Mouse (Mus musculus): ENCODE results near the gene Xpo5. TPM values are rescaled to one million over a fixed set of nuclear protein-coding genes. Genes with fewer than 3 reads are reported as not detected.
A peak's percentile ranks its signal among the peaks of the same experiment; 100 is the strongest.

Xpo5 gene
- 2.1 and 4.5 TPM in 2 replicates for polyA plus RNA-seq (2012; ENCODE audit: insufficient read depth, low replicate concordance)

DNA sequence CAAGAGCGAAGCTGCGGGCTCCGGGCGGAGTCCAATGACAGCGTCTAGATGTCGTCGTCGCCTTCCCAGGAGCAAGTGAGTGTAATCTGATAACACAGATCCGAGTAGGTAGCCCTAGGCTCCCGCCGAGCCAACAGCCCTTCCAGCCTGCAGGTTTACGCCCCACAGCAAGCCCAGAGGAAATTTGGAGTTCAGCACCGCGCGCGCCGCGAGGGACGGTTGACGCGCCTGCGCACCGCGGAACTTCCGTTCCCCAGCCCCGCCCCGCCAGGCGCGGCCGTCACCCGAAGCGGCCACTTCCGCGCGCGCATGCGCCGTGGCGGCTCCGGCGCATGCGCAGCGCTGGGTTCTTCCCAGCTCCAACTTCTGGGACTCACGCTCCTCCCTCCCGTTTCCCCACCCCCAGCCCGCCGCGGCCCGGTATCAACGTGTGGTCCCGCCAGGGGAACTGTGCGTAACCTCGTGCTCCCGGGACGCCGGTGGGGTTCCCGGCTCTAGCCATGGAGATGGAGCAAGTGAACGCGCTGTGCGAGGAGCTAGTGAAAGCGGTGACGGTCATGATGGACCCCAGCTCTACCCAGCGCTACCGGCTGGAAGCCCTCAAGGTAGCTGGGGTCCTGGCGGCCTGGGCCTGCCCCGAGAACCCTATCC lies at the start of gene Xpo5, which contains the start of gene Polh:
Gene Xpo5, plus strand, starts transcription at position 362 of the 651 bp plus-strand sequence.
Gene Polh, minus strand, starts transcription at position 225 of the 651 bp plus-strand sequence.
- H3K36me3 ChIP-seq (replicated peaks; ENCODE audit: low read length) = peaks cover 55% of the 10 kb centered on the region
- 0 out of 2 replicates have a peak, but pooled peaks have one; percentile 27 for TF ChIP-seq FLI1 (IDR thresholded peaks at IDR 0.05; ENCODE audit: low read length)
- TF ChIP-seq GATA1 (IDR thresholded peaks at IDR 0.05; ENCODE audit: borderline replicate concordance, low read length) = no peak
- peak within 1 kb of the TSS; percentile 99 for H3K4me3 ChIP-seq (replicated peaks)
- no peaks in the 10 kb centered on the region for H3K27me3 ChIP-seq (replicated peaks)
- H3K4me1 ChIP-seq = peaks cover 51% of the 10 kb centered on the region
- no peaks in the 10 kb centered on the region for H3K9me3 ChIP-seq

DNA sequence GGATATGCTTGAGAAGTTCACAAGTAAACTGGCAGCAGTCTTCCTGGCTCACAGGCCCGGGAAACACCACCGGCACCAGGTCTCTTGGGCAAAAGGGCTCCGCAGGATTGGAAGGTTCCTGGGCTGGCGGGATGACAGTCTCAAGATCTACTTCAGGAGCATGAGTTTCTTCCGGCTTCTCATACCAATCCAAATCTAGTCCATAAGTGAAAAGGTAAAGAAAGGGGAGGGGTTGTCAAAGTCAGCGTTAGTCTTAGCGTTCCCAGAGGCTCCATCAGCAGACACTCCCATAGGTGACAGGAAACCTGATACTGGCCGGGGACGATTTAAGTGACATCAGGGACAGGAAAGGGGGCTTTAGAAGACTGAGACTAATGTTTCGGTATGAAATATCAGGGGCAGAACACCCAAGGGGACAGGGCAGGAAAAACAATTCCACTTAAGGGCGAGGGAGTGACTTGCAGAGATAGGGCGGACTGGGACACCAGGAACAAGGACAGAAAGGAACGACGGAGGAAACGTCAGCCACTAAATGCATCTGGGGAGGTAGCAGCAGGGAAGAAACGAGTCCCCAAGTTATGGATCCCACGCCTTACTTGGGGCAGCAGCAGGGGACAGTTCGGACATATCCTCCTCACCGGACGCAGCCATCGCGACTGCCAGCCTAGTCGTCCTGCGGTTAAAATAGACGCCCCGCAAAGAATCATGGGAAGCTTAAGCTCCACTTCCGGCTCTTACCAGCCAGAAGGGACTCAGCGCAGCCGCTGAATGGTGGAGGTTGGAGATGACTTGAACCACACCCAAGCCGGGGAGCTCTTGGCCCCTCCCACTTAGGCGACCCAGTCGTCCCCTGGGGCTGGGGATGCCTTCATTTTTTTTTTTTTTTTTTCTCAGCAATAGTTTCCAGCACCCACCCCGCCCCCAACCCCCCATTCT lies 49.5 kb upstream of the Xpo5 start, which contains the start of gene Mad2l1bp:
Gene Mad2l1bp, minus strand, starts transcription at position 707 of the 936 bp plus-strand sequence.
- Histone ChIP-seq H3K27me3 (replicated peaks) (no peaks in the 10 kb centered on the region), H3K4me3 (replicated peaks) (peak within 1 kb of the TSS; percentile 98), H3K9me3 (no peaks in the 10 kb centered on the region), H3K36me3 (replicated peaks; ENCODE audit: low read length) (peaks cover 33% of the 10 kb centered on the region), H3K4me1 (peaks cover 49% of the 10 kb centered on the region)
- TF ChIP-seq FLI1 (IDR thresholded peaks at IDR 0.05; ENCODE audit: low read length) = no peak
- TF ChIP-seq GATA1 (IDR thresholded peaks at IDR 0.05; ENCODE audit: borderline replicate concordance, low read length) = no peak

DNA sequence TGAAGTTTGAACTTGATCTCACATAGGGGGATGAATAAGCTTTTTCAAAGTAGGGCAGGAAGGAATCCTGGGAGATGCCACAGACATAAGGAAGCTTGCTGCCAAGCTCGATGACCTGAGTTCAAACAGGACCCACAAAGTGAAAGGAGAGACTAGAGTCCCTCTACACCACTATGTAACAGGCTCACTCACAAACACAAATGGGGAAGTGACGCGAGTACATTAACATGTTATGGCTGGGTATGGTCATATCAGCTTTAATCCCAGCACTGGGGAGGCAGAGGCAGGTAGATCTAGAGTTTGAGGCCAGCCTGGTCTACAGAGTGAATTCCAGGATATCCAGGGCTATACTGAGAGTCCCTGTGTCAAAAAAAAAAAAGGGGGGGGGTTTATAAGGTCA lies 48.2 kb upstream of the Xpo5 start:
- Histone ChIP-seq H3K4me1 (peaks cover 50% of the 10 kb centered on the region), H3K4me3 (replicated peaks) (peak overlapping the region; percentile 18), H3K36me3 (replicated peaks; ENCODE audit: low read length) (peaks cover 22% of the 10 kb centered on the region), H3K9me3 (no peaks in the 10 kb centered on the region), H3K27me3 (replicated peaks) (no peaks in the 10 kb centered on the region)
- no peak for TF ChIP-seq GATA1 (IDR thresholded peaks at IDR 0.05; ENCODE audit: borderline replicate concordance, low read length)
- TF ChIP-seq FLI1 (IDR thresholded peaks at IDR 0.05; ENCODE audit: low read length) = no peak

DNA sequence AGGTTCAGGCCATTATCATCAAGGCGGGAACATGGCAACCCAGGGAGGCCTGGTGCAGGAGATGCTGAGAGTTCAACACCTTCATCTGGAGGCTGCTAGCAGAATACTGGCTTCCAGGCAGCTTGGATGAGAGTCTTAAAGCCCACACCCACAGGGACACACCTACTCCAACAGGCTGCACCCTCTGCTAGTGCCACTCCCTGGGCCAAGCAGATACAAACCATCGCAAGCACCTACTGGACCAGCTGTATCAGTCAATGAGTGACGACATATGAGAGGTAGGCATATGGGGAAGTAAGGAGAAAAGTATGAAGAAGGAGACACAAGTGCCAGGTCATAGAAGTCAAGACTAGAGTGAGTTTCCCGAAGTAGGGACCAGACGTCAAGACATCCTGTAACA lies 45.9 kb upstream of the Xpo5 start:
- H3K4me1 ChIP-seq = peaks cover 55% of the 10 kb centered on the region
- no peak overlapping the region for H3K4me3 ChIP-seq (replicated peaks)
- H3K27me3 ChIP-seq (replicated peaks) = no peaks in the 10 kb centered on the region
- H3K36me3 ChIP-seq (replicated peaks; ENCODE audit: low read length) = peaks cover 11% of the 10 kb centered on the region
- TF ChIP-seq FLI1 (IDR thresholded peaks at IDR 0.05; ENCODE audit: low read length) (no peak), GATA1 (IDR thresholded peaks at IDR 0.05; ENCODE audit: borderline replicate concordance, low read length) (no peak)
- H3K9me3 ChIP-seq = no peaks in the 10 kb centered on the region

DNA sequence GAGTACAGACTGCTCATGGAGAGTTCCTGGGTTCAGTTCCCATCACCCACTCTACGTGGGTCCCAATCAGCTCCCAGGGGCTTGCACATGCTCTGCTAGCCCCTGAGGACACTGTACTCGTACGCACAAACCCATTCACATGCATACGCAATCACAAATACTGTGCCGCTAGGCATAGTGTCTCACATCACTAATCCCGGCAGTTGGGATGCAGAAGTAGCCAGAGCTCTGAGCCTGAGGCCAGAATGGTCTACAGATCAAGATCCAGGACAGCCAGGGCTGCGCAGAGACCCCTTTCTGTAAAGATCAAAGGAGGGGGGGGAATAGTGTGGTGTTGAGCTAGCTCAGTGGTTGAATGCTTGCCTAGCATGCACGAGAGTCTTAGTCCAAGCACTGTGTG lies 45.5 kb upstream of the Xpo5 start:
- H3K36me3 ChIP-seq (replicated peaks; ENCODE audit: low read length) = peaks cover 10% of the 10 kb centered on the region
- peak overlapping the region; percentile 12 for H3K4me3 ChIP-seq (replicated peaks)
- H3K9me3 ChIP-seq = no peaks in the 10 kb centered on the region
- no peaks in the 10 kb centered on the region for H3K27me3 ChIP-seq (replicated peaks)
- peaks cover 57% of the 10 kb centered on the region for H3K4me1 ChIP-seq
- TF ChIP-seq GATA1 (IDR thresholded peaks at IDR 0.05; ENCODE audit: borderline replicate concordance, low read length) (no peak), FLI1 (IDR thresholded peaks at IDR 0.05; ENCODE audit: low read length) (no peak)

DNA sequence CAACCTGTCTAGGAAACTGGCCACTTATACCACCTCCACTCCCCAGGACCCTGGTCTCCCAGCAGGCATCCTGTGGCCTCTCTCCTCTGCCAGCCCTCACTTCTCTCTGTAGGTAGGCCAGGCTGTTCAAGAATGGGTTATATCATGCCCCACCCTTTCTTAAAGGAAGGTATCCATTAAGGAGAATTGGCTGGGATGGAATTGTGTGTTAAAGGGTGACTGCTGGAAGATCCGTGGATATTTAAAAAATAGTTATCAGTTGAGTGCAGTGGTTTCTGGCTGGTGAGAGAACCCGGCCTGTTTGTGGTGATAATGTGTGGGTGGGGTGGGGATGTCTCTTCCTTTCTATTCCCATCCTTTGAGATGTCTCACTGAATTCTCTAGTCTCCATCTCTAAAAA lies 43.3 kb upstream of the Xpo5 start:
- Histone ChIP-seq H3K9me3 (no peaks in the 10 kb centered on the region), H3K4me1 (peaks cover 69% of the 10 kb centered on the region), H3K4me3 (replicated peaks) (peak overlapping the region; percentile 95), H3K36me3 (replicated peaks; ENCODE audit: low read length) (peaks cover 25% of the 10 kb centered on the region), H3K27me3 (replicated peaks) (no peaks in the 10 kb centered on the region)
- TF ChIP-seq FLI1 (IDR thresholded peaks at IDR 0.05; ENCODE audit: low read length) (no peak), GATA1 (IDR thresholded peaks at IDR 0.05; ENCODE audit: borderline replicate concordance, low read length) (no peak)

DNA sequence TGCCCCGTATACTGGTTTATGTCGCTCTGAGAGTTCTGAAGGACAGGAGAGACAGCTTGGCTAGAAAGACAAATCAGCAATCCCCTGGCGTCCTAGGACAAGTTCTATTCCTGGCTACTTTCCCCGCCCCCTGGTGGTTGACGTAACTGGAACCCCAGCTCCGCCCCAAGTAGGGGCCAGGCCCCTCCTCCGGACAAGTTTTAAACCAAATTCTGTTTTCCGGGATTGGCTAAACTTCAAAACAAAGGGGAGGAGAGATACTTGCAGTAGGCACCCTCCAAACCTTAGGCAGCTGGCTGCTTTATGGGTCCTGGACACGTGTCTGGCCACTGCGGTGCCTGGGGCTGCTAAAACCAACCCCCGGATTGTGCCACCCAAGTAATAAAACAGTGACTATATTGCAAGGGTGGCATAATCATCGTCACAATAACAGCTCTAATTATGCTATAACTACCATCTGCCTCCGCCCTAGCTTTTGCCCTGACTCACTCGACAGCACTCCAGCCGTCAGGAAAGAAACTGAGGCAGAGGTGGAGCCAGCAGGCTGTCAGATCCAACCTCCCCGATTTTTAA lies 42.4 kb upstream of the Xpo5 start:
- peaks cover 34% of the 10 kb centered on the region for H3K36me3 ChIP-seq (replicated peaks; ENCODE audit: low read length)
- H3K4me3 ChIP-seq (replicated peaks) = peak overlapping the region; percentile 95
- no peaks in the 10 kb centered on the region for H3K27me3 ChIP-seq (replicated peaks)
- TF ChIP-seq FLI1 (IDR thresholded peaks at IDR 0.05; ENCODE audit: low read length) (no peak), GATA1 (IDR thresholded peaks at IDR 0.05; ENCODE audit: borderline replicate concordance, low read length) (no peak)
- no peaks in the 10 kb centered on the region for H3K9me3 ChIP-seq
- H3K4me1 ChIP-seq = peaks cover 77% of the 10 kb centered on the region

DNA sequence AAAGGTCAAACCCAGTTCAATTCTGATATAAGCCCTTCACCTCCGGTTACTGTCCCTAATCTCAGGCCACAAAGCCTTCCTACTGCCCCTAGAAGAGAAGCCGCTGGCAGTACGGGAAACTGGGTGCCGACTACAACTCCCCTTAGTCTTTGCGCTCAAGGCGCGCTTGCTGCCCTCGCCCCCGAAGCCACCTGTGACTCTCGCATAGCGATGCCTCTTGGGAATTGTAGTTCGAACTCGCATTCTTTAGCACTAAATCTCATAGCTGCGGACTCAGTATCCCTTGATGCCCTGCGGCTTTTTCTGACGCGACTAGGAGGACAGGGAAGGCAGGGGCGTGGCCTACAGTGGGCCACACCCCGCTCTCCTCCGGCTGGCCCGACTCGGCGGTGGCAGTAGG lies 41.9 kb upstream of the Xpo5 start, which contains the start of gene Gtpbp2:
Gene Gtpbp2, plus strand, starts transcription at position 347 of the 400 bp plus-strand sequence.
- Histone ChIP-seq H3K36me3 (replicated peaks; ENCODE audit: low read length) (peaks cover 39% of the 10 kb centered on the region), H3K4me1 (peaks cover 82% of the 10 kb centered on the region), H3K27me3 (replicated peaks) (no peaks in the 10 kb centered on the region), H3K9me3 (no peaks in the 10 kb centered on the region), H3K4me3 (replicated peaks) (peak within 1 kb of the TSS; percentile 95)
- TF ChIP-seq FLI1 (IDR thresholded peaks at IDR 0.05; ENCODE audit: low read length) (no peak), GATA1 (IDR thresholded peaks at IDR 0.05; ENCODE audit: borderline replicate concordance, low read length) (no peak)

DNA sequence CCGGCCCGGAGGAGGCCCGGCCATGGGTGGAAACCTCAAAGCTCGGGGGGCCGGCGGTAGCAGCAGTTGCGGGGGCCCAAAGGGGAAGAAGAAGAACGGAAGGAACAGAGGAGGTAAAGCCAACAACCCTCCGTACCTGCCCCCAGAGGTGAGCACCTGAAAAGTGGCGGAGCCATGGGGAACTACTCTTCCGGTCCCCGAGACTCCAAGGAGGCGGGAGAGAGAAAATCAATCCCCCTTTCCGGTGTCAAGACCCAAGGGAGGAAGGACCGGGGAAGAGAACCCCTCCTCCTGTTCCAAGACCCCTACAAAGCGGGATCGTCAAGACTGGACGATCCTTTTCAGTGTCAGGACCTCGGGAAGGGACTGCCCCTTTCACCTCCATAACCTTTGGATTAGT lies 41.4 kb upstream of the Xpo5 start:
- H3K4me3 ChIP-seq (replicated peaks) = peak overlapping the region; percentile 95
- peaks cover 84% of the 10 kb centered on the region for H3K4me1 ChIP-seq
- peaks cover 44% of the 10 kb centered on the region for H3K36me3 ChIP-seq (replicated peaks; ENCODE audit: low read length)
- no peak for TF ChIP-seq GATA1 (IDR thresholded peaks at IDR 0.05; ENCODE audit: borderline replicate concordance, low read length)
- no peak for TF ChIP-seq FLI1 (IDR thresholded peaks at IDR 0.05; ENCODE audit: low read length)
- no peaks in the 10 kb centered on the region for H3K27me3 ChIP-seq (replicated peaks)
- H3K9me3 ChIP-seq = no peaks in the 10 kb centered on the region

Measured in megakaryocyte, embryonic 14.5 days (primary cell).